Mouse (Mus musculus): ENCODE measurements around the gene Cux2. TPM values are rescaled to one million over a fixed set of nuclear protein-coding genes. Genes with fewer than 3 reads are reported as not detected.

The Cux2 gene
- total and polyA plus RNA-seq, 3 experiments = 1.4 to 3.5 TPM; not detected in 1

DNA sequence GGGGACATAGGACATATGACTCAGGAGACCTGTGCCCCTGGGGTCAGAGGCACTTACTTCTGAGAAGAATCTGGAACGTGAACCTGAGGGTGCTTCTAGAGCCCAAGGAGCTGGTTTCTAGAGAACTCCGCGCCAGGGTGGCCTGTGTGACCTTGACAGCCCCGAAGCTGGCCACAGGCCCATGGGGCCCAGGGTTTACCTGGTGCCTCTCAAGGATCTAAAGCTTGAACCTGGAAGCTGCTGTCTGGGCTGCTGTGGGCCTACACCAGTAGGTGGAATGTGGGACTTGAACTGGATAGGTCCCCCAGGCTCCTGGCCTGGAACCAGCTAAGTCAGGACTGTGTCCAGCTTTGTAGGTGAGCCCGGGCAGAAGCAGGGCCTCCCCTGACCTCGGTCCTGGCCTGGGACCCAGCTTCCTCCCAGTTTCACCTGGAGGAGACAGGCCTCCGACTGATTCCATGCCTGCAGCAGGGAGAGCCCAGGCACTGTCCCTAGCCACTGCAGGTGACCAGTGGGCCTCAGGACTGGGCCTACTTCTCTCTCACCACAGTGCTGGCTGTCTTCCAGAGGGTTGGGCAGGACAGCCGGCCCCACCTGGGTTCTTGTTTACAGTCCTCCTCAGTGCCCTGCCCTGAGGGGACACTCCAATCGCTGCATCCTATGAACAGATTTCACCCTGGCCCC lies 196.4 kb downstream of the Cux2 start:
- peaks cover 3% of the 10 kb centered on the region for H3K79me2 ChIP-seq (ENCODE audit: control insufficient read depth, insufficient read depth, low read length, poor library complexity)
- H3K27me3 ChIP-seq (ENCODE audit: control insufficient read depth in 1 of 2, insufficient read depth in 2 of 2, low read length in 2 of 2) = no peaks in the 10 kb centered on the region
- no peak for DNase-seq (ENCODE audit: low read depth, low spot score)
- TF ChIP-seq POLR2AphosphoS5 (IDR thresholded peaks at IDR 0.05; ENCODE audit: borderline replicate concordance, low read depth, low read length) = no peak
- TF ChIP-seq NRF1 (IDR thresholded peaks at IDR 0.05; ENCODE audit: insufficient read depth, low read depth, low read length, poor library complexity, severe bottlenecking) = no peak
- H3K9me3 ChIP-seq (replicated peaks; ENCODE audit: insufficient read depth, low read length) = no peaks in the 10 kb centered on the region
- no peak overlapping the region for H3K9ac ChIP-seq (ENCODE audit: control insufficient read depth, low read depth, low read length, poor library complexity, severe bottlenecking)
- no peaks in the 10 kb centered on the region; a peak in 1 of 4 replicates for H3K4me1 ChIP-seq (ENCODE audit: control insufficient read depth in 1 of 2, insufficient read depth in 2 of 2, low read length in 2 of 2)
- peaks cover 0 to 2% of the 10 kb centered on the region in 2 experiments; a peak in 2 of 4 replicates for H3K36me3 ChIP-seq (ENCODE audit: control insufficient read depth in 1 of 2, insufficient read depth in 2 of 2, low read length in 2 of 2)
- no peak overlapping the region for H3K4me3 ChIP-seq (ENCODE audit: control insufficient read depth in 1 of 2, insufficient read depth in 1 of 2, low read depth in 2 of 2, low read length in 2 of 2)
- H3K27ac ChIP-seq (ENCODE audit: control insufficient read depth, low read depth, low read length) = no peak overlapping the region

DNA sequence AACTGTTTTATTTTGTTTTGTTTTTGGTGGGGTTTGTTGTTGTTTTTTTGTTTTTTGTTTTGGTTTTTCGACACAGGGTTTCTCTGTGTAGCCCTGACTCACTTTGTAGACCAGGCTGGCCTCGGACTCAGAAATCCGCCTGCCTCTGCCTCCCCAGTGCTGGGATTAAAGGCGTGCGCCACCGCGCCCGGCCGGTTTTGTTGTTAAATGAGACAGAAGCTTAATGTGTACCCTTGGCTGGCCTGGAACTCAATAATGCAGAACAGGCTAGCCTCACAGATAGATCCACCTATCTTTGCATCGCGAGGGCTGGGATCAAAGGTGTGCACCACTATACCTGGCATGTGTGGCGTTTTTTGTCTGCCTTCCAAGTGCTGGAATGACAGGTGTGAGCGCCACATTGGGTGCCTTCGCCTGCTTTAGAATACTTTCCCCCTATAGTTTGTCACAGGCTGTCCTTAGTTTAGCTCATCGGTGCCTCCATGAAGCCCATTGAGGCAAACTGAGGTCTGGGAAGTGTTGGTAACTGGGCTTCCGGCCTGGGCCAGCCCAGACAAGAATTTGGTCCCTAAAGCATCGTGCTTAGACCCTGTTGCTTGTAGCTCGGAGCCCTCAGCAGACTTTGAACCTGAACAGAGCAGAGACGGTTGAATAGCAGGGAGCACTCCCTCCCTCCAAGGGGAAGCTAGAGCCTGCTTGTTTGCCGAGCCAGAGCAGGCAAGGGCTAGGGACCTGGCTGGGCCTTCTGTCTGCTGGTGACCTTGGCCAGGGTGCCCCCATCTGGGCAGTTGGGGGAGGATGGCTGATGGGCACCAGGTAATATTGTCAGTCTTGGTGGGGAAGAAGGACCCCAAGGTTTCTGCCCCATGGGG lies 200.2 kb downstream of the Cux2 start:
- TF ChIP-seq MAZ (IDR thresholded peaks at IDR 0.05; ENCODE audit: low read depth, low read length) (no peak), MEF2A (IDR thresholded peaks at IDR 0.05; ENCODE audit: extremely low read depth, insufficient replicate concordance, low read depth, low read length, poor library complexity, severe bottlenecking) (no peak), POLR2A (IDR thresholded peaks at IDR 0.05; ENCODE audit: control insufficient read depth in 1 of 2, insufficient read depth in 1 of 2, low read depth in 1 of 2, low read length in 2 of 2, poor library complexity in 1 of 2) (no peak), CTCF (IDR thresholded peaks at IDR 0.05 in 2 of 3, conservative IDR thresholded peaks at IDR 0.05 in 1 of 3; ENCODE audit: control insufficient read depth in 1 of 3, insufficient read depth in 1 of 3, low read depth in 2 of 3, low read length in 3 of 3, poor library complexity in 1 of 3, severe bottlenecking in 1 of 3) (peak in 1 of 3 experiments; percentile 14; a peak in 1 of 6 replicates)
- H3K9ac ChIP-seq (ENCODE audit: control insufficient read depth, low read depth, low read length, poor library complexity, severe bottlenecking) = peak overlapping the region; percentile 76

DNA sequence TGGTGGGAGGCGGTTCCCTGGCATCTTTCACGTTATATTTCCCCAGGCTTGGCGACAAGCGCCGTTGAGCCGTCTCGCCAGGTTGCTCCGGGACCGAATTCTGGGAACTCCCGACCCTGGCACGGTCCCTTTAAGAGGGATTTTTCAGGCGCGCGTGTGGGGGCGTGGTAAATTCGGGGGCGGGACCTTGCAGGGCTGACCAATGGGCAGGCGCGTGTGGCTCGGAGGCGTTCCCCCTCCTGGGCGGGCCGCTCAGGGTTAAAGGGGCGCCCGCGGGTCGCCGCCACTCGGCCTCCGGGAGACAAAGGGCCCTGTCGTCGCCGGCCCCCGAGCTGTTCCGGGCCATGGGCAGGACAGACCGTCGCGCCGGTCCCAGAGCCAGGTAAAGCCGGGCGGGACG lies 201.2 kb downstream of the Cux2 start, which contains the start of gene Pheta1:
Gene Pheta1 (plus strand): TSS at position 242 of the 400 bp plus-strand sequence.
- H3K36me3 ChIP-seq (ENCODE audit: control insufficient read depth in 1 of 2, insufficient read depth in 2 of 2, low read length in 2 of 2) = peaks cover 0 to 2% of the 10 kb centered on the region in 2 experiments; a peak in 2 of 4 replicates
- peak; percentile 94 for DNase-seq (ENCODE audit: low read depth, low spot score)
- H3K9ac ChIP-seq (ENCODE audit: control insufficient read depth, low read depth, low read length, poor library complexity, severe bottlenecking) = peak within 1 kb of the TSS; percentile 76
- peak within 1 kb of the TSS; percentile 61 to 74 for H3K4me3 ChIP-seq (ENCODE audit: control insufficient read depth in 1 of 2, insufficient read depth in 1 of 2, low read depth in 2 of 2, low read length in 2 of 2)
- peaks cover 0 to 7% of the 10 kb centered on the region in 2 experiments; a peak in 2 of 4 replicates for H3K4me1 ChIP-seq (ENCODE audit: control insufficient read depth in 1 of 2, insufficient read depth in 2 of 2, low read length in 2 of 2)
- no peaks in the 10 kb centered on the region for H3K27me3 ChIP-seq (ENCODE audit: control insufficient read depth in 1 of 2, insufficient read depth in 2 of 2, low read length in 2 of 2)
- peak within 1 kb of the TSS; percentile 51 for H3K27ac ChIP-seq (ENCODE audit: control insufficient read depth, low read depth, low read length)
- no peaks in the 10 kb centered on the region for H3K9me3 ChIP-seq (replicated peaks; ENCODE audit: insufficient read depth, low read length)
- peaks cover 3% of the 10 kb centered on the region for H3K79me2 ChIP-seq (ENCODE audit: control insufficient read depth, insufficient read depth, low read length, poor library complexity)
- TF ChIP-seq MYC (IDR thresholded peaks at IDR 0.05; ENCODE audit: low read depth, low read length) (no peak), MAZ (IDR thresholded peaks at IDR 0.05; ENCODE audit: low read depth, low read length) (no peak), ETS1 (IDR thresholded peaks at IDR 0.05; ENCODE audit: low read depth, low read length) (no peak), CHD1 (IDR thresholded peaks at IDR 0.05; ENCODE audit: low read depth, low read length) (no peak), ZNF384 (IDR thresholded peaks at IDR 0.05; ENCODE audit: low read depth, low read length) (no peak; the same call in 1 of the 2 replicates), MAX (IDR thresholded peaks at IDR 0.05; ENCODE audit: low read length) (no peak; the same call in 1 of the 2 replicates), NELFE (IDR thresholded peaks at IDR 0.05; ENCODE audit: low read depth, low read length) (peak; percentile 77), ZKSCAN1 (IDR thresholded peaks at IDR 0.05; ENCODE audit: low read depth, low read length) (no peak), POLR2AphosphoS5 (IDR thresholded peaks at IDR 0.05; ENCODE audit: borderline replicate concordance, low read depth, low read length) (no peak), TAL1 (IDR thresholded peaks at IDR 0.05; ENCODE audit: low read length) (no peak), RAD21 (IDR thresholded peaks at IDR 0.05; ENCODE audit: low read depth, low read length) (no peak), UBTF (IDR thresholded peaks at IDR 0.05; ENCODE audit: borderline replicate concordance, insufficient read depth, low read depth, low read length) (no peak), USF2 (IDR thresholded peaks at IDR 0.05; ENCODE audit: borderline replicate concordance in 1 of 2, insufficient read depth in 1 of 2, low read depth in 1 of 2, low read length in 2 of 2) (no peak), HCFC1 (IDR thresholded peaks at IDR 0.05; ENCODE audit: low read depth, low read length) (peak; percentile 81), MEF2A (IDR thresholded peaks at IDR 0.05; ENCODE audit: extremely low read depth, insufficient replicate concordance, low read depth, low read length, poor library complexity, severe bottlenecking) (no peak), SMC3 (IDR thresholded peaks at IDR 0.05; ENCODE audit: low read depth, low read length) (no peak), BHLHE40 (IDR thresholded peaks at IDR 0.05; ENCODE audit: borderline replicate concordance, low read depth, low read length) (peak; percentile 41; the same call in 1 of the 2 replicates)

More for the DNA sequence above, 200.2 kb downstream of the Cux2 start:
- H3K36me3 ChIP-seq (ENCODE audit: control insufficient read depth in 1 of 2, insufficient read depth in 2 of 2, low read length in 2 of 2) = peaks cover 0 to 2% of the 10 kb centered on the region in 2 experiments; a peak in 2 of 4 replicates
- no peaks in the 10 kb centered on the region for H3K9me3 ChIP-seq (replicated peaks; ENCODE audit: insufficient read depth, low read length)
- H3K4me3 ChIP-seq (ENCODE audit: control insufficient read depth in 1 of 2, insufficient read depth in 1 of 2, low read depth in 2 of 2, low read length in 2 of 2) = peak overlapping the region; percentile 61 to 74
- peaks cover 3% of the 10 kb centered on the region for H3K79me2 ChIP-seq (ENCODE audit: control insufficient read depth, insufficient read depth, low read length, poor library complexity)
- no peak for DNase-seq (ENCODE audit: low read depth, low spot score)
- no peak overlapping the region for H3K27ac ChIP-seq (ENCODE audit: control insufficient read depth, low read depth, low read length)
- peaks cover 0 to 4% of the 10 kb centered on the region in 2 experiments; a peak in 2 of 4 replicates for H3K4me1 ChIP-seq (ENCODE audit: control insufficient read depth in 1 of 2, insufficient read depth in 2 of 2, low read length in 2 of 2)
- H3K27me3 ChIP-seq (ENCODE audit: control insufficient read depth in 1 of 2, insufficient read depth in 2 of 2, low read length in 2 of 2) = no peaks in the 10 kb centered on the region
